Mouse (Mus musculus) liver (tissue): ENCODE results near the gene Ccnb1.
A peak's percentile ranks its signal among the peaks of the same experiment; 100 is the strongest.
"Not testable (repeated sequence)": the region's sequence is repeated elsewhere in the genome, so short reads cannot be mapped to it uniquely, and the experiment has no call there.

Source experiments
- DNase-seq: peaks from one replicate; pipeline ENCODE4 v3.0.0-alpha.2; 2020; ENCODE audit warnings: mixed read lengths

The Ccnb1 gene

GRCm38 (mm10) chr13:100755329-100755728, 31.0 kb downstream of the Ccnb1 start:
- no peak for DNase-seq

- DNase-seq: no peak
These were observed 32.2 kb downstream of the Ccnb1 start for GRCm38 (mm10) chr13:100754186-100754585.

- peak; percentile 37 for DNase-seq
These were observed 33.4 kb downstream of the Ccnb1 start for GRCm38 (mm10) chr13:100753011-100753410.

GRCm38 (mm10) chr13:100752529-100752928, 33.8 kb downstream of the Ccnb1 start:
- peak; percentile 66 for DNase-seq

DNA sequence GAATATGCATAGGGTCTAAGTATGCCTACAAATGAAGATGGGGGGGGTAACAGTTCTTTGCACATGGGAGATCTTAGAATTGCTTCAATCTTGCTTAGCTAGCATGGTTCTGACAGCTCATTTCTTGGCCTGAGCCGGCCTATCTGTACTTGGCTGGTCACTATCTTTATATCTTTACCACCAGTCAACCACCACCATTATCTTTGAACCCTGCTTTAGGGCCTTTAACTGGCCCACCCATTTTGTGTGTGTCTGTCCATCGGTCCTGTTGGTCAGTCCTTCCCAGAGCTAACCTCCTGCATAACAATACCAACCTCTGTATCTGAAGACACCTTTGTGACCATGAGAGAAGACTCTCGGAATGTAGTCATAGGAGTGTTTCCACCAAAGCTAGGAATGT, 35.0 kb downstream of the Ccnb1 start:
- DNase-seq: no peak

DNA sequence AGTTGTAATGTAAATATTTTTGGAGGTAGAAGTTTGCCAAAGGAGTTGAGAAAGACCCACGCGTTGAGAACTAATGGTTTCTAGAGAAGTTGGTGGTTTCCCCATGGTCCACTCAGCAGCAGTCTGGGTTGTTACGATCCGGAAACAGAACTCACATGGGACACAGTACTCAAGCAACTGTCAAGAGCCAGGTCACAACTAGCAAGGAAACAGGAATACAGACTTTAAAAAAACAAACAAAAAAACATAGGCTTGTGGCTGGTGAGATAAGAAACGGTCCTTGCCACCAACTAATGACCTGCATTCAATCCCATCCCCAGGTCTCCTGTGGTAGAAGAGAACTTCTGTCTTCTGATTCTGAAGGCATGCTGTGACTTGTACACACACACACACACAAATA, 35.6 kb downstream of the Ccnb1 start:
- no peak for DNase-seq

GRCm38 (mm10) chr13:100748638-100749037, 37.7 kb downstream of the Ccnb1 start:
- DNase-seq: peak; percentile 82

- no peak for DNase-seq
These were observed 40.3 kb downstream of the Ccnb1 start for GRCm38 (mm10) chr13:100746090-100746489.

- peak; percentile 98 for DNase-seq
These were observed 42.2 kb downstream of the Ccnb1 start, which contains the start of gene Mrps36 for GRCm38 (mm10) chr13:100744036-100744744. TSS of gene Mrps36 (minus strand) at chr13:100744659.

- DNase-seq: no peak
These were observed 42.9 kb downstream of the Ccnb1 start for GRCm38 (mm10) chr13:100743346-100744035.

GRCm38 (mm10) chr13:100742831-100743230, 43.5 kb downstream of the Ccnb1 start:
- no peak for DNase-seq

GRCm38 (mm10) chr13:100732756-100733155, 53.6 kb downstream of the Ccnb1 start:
- no peak for DNase-seq

DNA sequence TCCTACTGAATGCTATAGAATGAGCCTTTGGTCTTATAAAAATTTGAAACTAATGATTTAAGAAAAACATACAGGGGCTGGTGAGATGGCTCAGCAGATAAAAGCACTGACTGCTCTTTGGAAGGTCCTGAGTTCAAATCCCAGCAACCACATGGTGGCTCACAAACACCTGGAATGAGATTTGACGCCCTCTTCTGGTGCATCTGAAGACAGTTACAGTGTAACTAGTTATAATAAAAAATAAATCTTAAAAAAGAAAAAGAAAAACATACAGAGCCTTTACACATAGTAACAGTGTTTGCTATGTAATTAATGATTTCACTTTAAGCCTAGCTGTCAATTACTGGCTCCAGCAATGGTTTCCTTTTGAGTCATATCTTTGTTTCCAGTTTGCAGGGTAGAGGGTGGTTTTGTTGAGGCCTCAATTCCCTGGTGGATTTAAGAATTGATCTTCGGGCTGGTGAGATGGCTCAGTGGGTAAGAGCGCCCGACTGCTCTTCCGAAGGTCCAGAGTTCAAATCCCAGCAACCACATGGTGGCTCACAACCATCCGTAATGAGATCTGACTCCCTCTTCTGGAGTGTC, 54.8 kb downstream of the Ccnb1 start:
- not testable (repeated sequence) for DNase-seq

DNA sequence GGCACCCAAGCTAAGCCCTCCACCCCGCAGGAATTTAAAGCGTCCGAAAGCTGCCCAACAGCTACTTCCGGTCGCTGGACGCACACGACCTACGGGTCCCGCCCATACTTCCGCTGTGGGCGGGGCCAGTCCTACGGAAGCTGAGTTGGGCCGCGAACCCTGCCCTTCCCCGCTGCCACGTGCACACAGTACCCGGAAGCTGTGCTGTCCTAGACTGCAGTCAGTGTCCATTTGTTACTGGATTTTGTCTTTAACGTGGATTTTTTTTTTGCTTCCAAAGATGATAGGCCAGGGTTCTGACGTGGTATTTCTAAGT, 55.6 kb downstream of the Ccnb1 start, which contains the start of gene Cdk7:
TSS of gene Cdk7 (minus strand) at position 79 of the 316 bp plus-strand sequence.
- DNase-seq: peak; percentile 93

- no peak for DNase-seq
These were observed 56.1 kb downstream of the Ccnb1 start for GRCm38 (mm10) chr13:100730153-100730860.
